Mouse (Mus musculus) midbrain, embryonic 11.5 days (tissue): Measurements from ENCODE around the gene Gm13698. TPM values are rescaled to one million over a fixed set of nuclear protein-coding genes. Genes with fewer than 3 reads are reported as not detected.
"Not testable (repeated sequence)": the region's sequence is repeated elsewhere in the genome, so short reads cannot be mapped to it uniquely, and the experiment has no call there.

Source experiments
- ATAC-seq: fragments of 200-750 bp; cut with Nextera tagmentation; 2 replicates; pipeline ENCODE4 v1.8.0; 2017; ENCODE audit warnings: moderate TSS enrichment, moderate library complexity; ENCODE audit not compliant: low FRiP score
- DNase-seq: peaks from one replicate; pipeline ENCODE4 v3.0.0; 2015; ENCODE audit warnings: low spot score; ENCODE audit errors: missing footprints
- H3K27ac ChIP-seq: fragments of 300-500 bp; sonication (generic); 2 replicates; pipeline ENCODE4 v1.5.1; 2014; ENCODE audit warnings: low read depth, low read length
- H3K27me3 ChIP-seq: fragments of 300-500 bp; sonication (generic); 2 replicates; pipeline ENCODE4 v1.6.1; 2014; ENCODE audit warnings: mild to moderate bottlenecking, low read length, moderate library complexity, mixed read lengths; ENCODE audit not compliant: control insufficient read depth, insufficient read depth
- H3K36me3 ChIP-seq: fragments of 300-500 bp; sonication (generic); 2 replicates; pipeline ENCODE4 v1.6.1; 2014; ENCODE audit warnings: mild to moderate bottlenecking, low read length, moderate library complexity, mixed read lengths; ENCODE audit not compliant: control insufficient read depth, insufficient read depth
- H3K4me1 ChIP-seq: fragments of 300-500 bp; sonication (generic); 2 replicates; pipeline ENCODE4 v1.6.1; 2014; ENCODE audit warnings: low read length; ENCODE audit not compliant: control insufficient read depth, insufficient read depth
- H3K4me2 ChIP-seq: fragments of 300-500 bp; sonication (generic); 2 replicates; pipeline ENCODE4 v1.6.1; 2014; ENCODE audit warnings: mild to moderate bottlenecking, moderate library complexity
- H3K4me3 ChIP-seq: fragments of 300-500 bp; sonication (generic); 2 replicates; pipeline ENCODE4 v1.5.1; 2014; ENCODE audit warnings: low read depth, low read length
- H3K9ac ChIP-seq: fragments of 300-500 bp; sonication (generic); 2 replicates; pipeline ENCODE4 v1.6.1; 2014; ENCODE audit warnings: low read length
- H3K9me3 ChIP-seq: fragments of 300-500 bp; sonication (generic); 2 replicates; pipeline ENCODE4 v1.6.1; 2016; ENCODE audit warnings: low read length; ENCODE audit not compliant: control insufficient read depth
- WGBS: fragments of 180-500 bp; shearing (Covaris S2); extraction: QIAGEN DNeasy Blood & Tissue Kit; methylation state at CpG from one replicate; pipeline ENCODE4 v1.1.7; 2014; 5-methylcytosine and 5-hydroxymethylcytosine counted together
- polyA plus RNA-seq: library from polyadenylated mRNA; unstranded; fragments of >200 nt; fragmentation: Nextera tagmentation; extraction: Ambion mirVana; gene quantifications from 2 replicates; pipeline ENCODE4 v1.2.1, GENCODE M21; 2014

Gm13698 gene
- polyA plus RNA-seq = not detected in 2 replicates

- H3K4me2 ChIP-seq, ATAC-seq: not testable (repeated sequence)
- WGBS = no CpG with 5 or more reads among the region's 6 CpGs
Observed at GRCm38 (mm10) chr2:83955393-83955792, at the start of gene Gm13698. Gene Gm13698 (plus strand): TSS chr2:83955693.

DNA sequence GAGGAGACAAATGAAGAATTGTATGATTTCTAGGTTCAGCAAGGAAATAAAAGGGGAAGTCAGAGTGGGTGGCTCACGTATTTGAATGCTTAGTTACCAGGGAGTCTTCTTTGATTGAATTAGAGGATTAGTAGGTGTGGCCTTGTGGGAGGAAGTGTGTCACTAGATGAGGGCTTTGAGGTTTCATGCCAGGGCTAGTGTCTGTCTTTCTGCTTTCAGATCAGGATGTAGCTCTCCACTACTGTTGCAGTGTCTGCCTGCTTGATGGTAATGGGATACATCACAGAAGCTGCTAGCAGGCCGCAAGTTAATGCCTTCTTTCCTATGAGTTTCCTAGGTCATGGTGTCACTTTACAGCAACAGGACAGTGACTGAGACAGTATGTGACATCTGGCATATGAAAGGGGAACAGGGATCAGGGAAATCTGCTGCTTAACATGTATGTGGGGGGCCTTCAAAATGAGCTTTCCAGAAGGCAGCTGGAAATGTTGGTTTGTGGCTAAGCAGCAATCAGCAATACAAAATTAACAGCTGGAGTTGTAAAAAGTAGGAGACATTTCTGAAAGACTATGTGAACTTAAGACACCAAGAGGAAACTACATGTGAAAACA lies 25.9 kb upstream of the Gm13698 start:
- ATAC-seq = no peak

More at GRCm38 (mm10) chr2:83955393-83955792, at the start of gene Gm13698:
- not testable (repeated sequence) for H3K4me3 ChIP-seq, H3K27me3 ChIP-seq, H3K4me1 ChIP-seq, H3K27ac ChIP-seq, H3K9me3 ChIP-seq, DNase-seq, H3K9ac ChIP-seq, H3K36me3 ChIP-seq

DNA sequence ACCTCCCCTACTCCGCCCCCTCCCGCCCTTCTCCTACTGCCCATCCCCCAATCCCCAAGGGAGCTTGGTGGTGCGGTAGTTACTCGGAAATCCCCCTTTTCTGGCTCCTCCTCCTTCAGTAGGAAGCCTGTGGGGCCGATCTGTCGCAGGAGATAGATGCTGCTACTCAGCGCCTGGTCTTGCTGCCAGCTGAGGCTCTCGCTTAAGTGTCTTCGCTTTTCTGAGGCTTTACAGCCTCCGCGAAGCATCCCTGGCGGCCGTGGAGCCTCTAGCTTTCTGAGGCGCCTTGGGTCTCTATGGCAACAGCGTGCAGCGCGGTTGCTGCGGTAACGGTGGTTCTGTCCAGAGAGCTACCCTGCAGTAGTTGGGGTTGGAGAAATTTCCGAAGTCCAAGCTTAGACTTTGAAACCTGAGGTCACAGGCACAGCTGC lies 14.5 kb upstream of the Gm13698 start, which contains the start of gene Zswim2:
TSS of gene Zswim2 (minus strand) at position 298 of the 431 bp plus-strand sequence.
- H3K9me3 ChIP-seq = no peaks in the 10 kb centered on the region
- WGBS = 0% methylated on average over 20 of the region's 20 CpGs
- no peaks in the 10 kb centered on the region for H3K27me3 ChIP-seq
- no peaks in the 10 kb centered on the region for H3K4me1 ChIP-seq
- peak within 1 kb of the TSS; percentile 26 for H3K4me2 ChIP-seq
- DNase-seq (peak; percentile 98), ATAC-seq (peak; percentile 99)
- H3K9ac ChIP-seq = no peak within 1 kb of the TSS
- H3K36me3 ChIP-seq = no peaks in the 10 kb centered on the region
- no peak within 1 kb of the TSS for H3K4me3 ChIP-seq
- H3K27ac ChIP-seq = no peak within 1 kb of the TSS

More for the DNA sequence above, 25.9 kb upstream of the Gm13698 start:
- 31% methylated on average over 2 of the region's 2 CpGs for WGBS
- Histone ChIP-seq H3K4me1 (no peaks in the 10 kb centered on the region), H3K36me3 (no peaks in the 10 kb centered on the region), H3K4me3 (no peak overlapping the region), H3K9ac (no peak overlapping the region), H3K27ac (no peak overlapping the region), H3K27me3 (no peaks in the 10 kb centered on the region), H3K9me3 (no peaks in the 10 kb centered on the region), H3K4me2 (no peak overlapping the region)
- DNase-seq = no peak

GRCm38 (mm10) chr2:83941378-83941777 lies 14.1 kb upstream of the Gm13698 start:
- 50% methylated on average over 3 of the region's 3 CpGs for WGBS
- no peak overlapping the region for H3K27ac ChIP-seq
- H3K4me2 ChIP-seq = peak overlapping the region; percentile 26; the same call in 1 of the 2 replicates
- H3K36me3 ChIP-seq = no peaks in the 10 kb centered on the region
- no peaks in the 10 kb centered on the region for H3K4me1 ChIP-seq
- H3K9ac ChIP-seq = no peak overlapping the region
- no peaks in the 10 kb centered on the region for H3K27me3 ChIP-seq
- DNase-seq (no peak), ATAC-seq (peak; percentile 51)
- no peak overlapping the region for H3K4me3 ChIP-seq
- H3K9me3 ChIP-seq = no peaks in the 10 kb centered on the region

DNA sequence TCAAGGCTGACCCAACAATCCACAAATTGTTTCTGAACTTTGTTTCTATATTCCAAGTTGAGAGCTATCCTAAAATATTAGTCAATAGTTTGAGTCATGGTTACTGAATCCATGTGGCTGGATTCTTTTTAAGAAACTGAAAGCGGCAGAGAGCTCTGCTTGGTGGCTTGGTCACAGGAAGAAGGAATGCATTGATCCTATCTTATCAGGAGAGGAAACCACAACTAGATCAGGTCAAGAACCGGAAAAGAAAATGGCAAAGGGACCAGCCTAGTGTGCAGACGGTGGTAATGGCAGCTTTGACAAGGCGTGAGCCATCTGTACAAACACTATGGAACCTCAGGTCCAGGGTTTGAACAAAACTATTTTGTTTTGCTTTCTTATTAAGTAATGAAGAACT lies 13.7 kb upstream of the Gm13698 start:
- H3K4me3 ChIP-seq = no peak overlapping the region
- no peak for ATAC-seq
- no peaks in the 10 kb centered on the region for H3K27me3 ChIP-seq
- no peak overlapping the region for H3K27ac ChIP-seq
- H3K4me2 ChIP-seq = no peak overlapping the region
- H3K9ac ChIP-seq = no peak overlapping the region
- WGBS = 76% methylated on average over 4 of the region's 4 CpGs
- DNase-seq = no peak
- no peaks in the 10 kb centered on the region for H3K36me3 ChIP-seq
- no peaks in the 10 kb centered on the region for H3K9me3 ChIP-seq
- no peaks in the 10 kb centered on the region for H3K4me1 ChIP-seq

DNA sequence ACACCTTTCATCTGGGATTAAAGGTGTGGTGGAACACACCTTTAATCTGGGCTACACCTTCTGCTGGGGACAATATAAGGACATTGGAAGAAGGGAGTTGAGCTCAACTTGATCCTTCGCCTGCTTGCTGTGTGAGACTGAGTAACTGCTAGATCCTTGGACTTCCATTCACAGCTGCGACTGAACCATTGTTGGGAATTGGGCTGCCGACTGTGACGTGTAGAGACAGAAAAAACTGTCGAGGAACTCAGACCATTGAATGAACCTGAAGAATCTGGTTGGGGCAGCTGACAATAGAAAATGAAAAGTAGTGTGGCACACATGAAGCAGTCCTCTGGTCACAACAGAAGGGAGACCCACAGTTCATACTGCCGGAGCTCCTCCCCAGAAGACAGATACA lies 5.7 kb downstream of the Gm13698 start, which contains the start of gene Gm13693:
TSS of gene Gm13693 (plus strand) at position 301 of the 400 bp plus-strand sequence.
- not testable (repeated sequence) for ATAC-seq, H3K27ac ChIP-seq, H3K36me3 ChIP-seq, H3K4me1 ChIP-seq, H3K4me3 ChIP-seq, H3K4me2 ChIP-seq, H3K9me3 ChIP-seq, H3K9ac ChIP-seq, H3K27me3 ChIP-seq, DNase-seq
- WGBS = no CpG with 5 or more reads among the region's 6 CpGs

DNA sequence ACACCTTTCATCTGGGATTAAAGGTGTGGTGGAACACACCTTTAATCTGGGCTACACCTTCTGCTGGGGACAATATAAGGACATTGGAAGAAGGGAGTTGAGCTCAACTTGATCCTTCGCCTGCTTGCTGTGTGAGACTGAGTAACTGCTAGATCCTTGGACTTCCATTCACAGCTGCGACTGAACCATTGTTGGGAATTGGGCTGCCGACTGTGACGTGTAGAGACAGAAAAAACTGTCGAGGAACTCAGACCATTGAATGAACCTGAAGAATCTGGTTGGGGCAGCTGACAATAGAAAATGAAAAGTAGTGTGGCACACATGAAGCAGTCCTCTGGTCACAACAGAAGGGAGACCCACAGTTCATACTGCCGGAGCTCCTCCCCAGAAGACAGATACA lies 11.5 kb downstream of the Gm13698 start, which contains the start of gene Gm13695:
TSS of gene Gm13695 (plus strand) at position 301 of the 400 bp plus-strand sequence.
- not testable (repeated sequence) for H3K36me3 ChIP-seq, DNase-seq, H3K4me3 ChIP-seq, H3K27ac ChIP-seq, H3K4me2 ChIP-seq, H3K9ac ChIP-seq, H3K9me3 ChIP-seq, H3K4me1 ChIP-seq, ATAC-seq, H3K27me3 ChIP-seq
- no CpG with 5 or more reads among the region's 6 CpGs for WGBS

DNA sequence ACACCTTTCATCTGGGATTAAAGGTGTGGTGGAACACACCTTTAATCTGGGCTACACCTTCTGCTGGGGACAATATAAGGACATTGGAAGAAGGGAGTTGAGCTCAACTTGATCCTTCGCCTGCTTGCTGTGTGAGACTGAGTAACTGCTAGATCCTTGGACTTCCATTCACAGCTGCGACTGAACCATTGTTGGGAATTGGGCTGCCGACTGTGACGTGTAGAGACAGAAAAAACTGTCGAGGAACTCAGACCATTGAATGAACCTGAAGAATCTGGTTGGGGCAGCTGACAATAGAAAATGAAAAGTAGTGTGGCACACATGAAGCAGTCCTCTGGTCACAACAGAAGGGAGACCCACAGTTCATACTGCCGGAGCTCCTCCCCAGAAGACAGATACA lies 17.3 kb downstream of the Gm13698 start, which contains the start of gene Gm13696:
TSS of gene Gm13696 (plus strand) at position 301 of the 400 bp plus-strand sequence.
- H3K27ac ChIP-seq, H3K9ac ChIP-seq, H3K27me3 ChIP-seq, H3K4me2 ChIP-seq, H3K4me3 ChIP-seq, H3K36me3 ChIP-seq, H3K4me1 ChIP-seq, DNase-seq, H3K9me3 ChIP-seq, ATAC-seq: not testable (repeated sequence)
- no CpG with 5 or more reads among the region's 6 CpGs for WGBS

GRCm38 (mm10) chr2:83978633-83979032 lies 23.1 kb downstream of the Gm13698 start, which contains the start of gene Gm13694:
Gene Gm13694 (plus strand): TSS chr2:83978933.
- WGBS = no CpG with 5 or more reads among the region's 6 CpGs
- H3K27me3 ChIP-seq, DNase-seq, H3K9ac ChIP-seq, H3K4me2 ChIP-seq, H3K9me3 ChIP-seq, H3K4me1 ChIP-seq, H3K27ac ChIP-seq, H3K4me3 ChIP-seq, H3K36me3 ChIP-seq, ATAC-seq: not testable (repeated sequence)
